Mouse (Mus musculus): ENCODE measurements at regions not wholly inside any gene's neighbourhood (a gene's known extent, or its start where the extent isn't known, plus 50 kb on each side); places are given as distances from the start of the nearest gene placed in this dataset.

GRCm38 (mm10) chr9:13906736-13907135 lies 79.2 kb downstream of the Fam76b start:
- TF ChIP-seq EP300 (IDR thresholded peaks at IDR 0.05; ENCODE audit: low read depth): no peak
- TF ChIP-seq CTCF (IDR thresholded peaks at IDR 0.05; ENCODE audit: low read depth): no peak
